Mouse (Mus musculus) liver, embryonic 11.5 days (tissue): Measurements from ENCODE around the gene Rab3il1. TPM values are rescaled to one million over a fixed set of nuclear protein-coding genes. Genes with fewer than 3 reads are reported as not detected.

Experiments
- ATAC-seq: fragments of 200-750 bp; cut with Nextera tagmentation; replicated peaks from 2 replicates; pipeline ENCODE4 v1.8.0; 2017; ENCODE audit warnings: moderate number of reproducible peaks, mild to moderate bottlenecking, moderate TSS enrichment, moderate library complexity; ENCODE audit not compliant: low FRiP score
- DNase-seq: peaks from one replicate; pipeline ENCODE4 v3.0.0-alpha.2; 2017; ENCODE audit warnings: low spot score
- H3K27ac ChIP-seq: fragments of 300-500 bp; sonication (generic); 2 replicates; pipeline ENCODE4 v1.5.1; 2014; ENCODE audit warnings: mild to moderate bottlenecking, low read depth, low read length, control low read depth
- H3K27me3 ChIP-seq: fragments of 300-500 bp; sonication (generic); replicated peaks from 2 replicates; pipeline ENCODE4 v1.6.1; 2014; ENCODE audit warnings: low read length, mixed read lengths; ENCODE audit not compliant: control insufficient read depth, insufficient read depth
- H3K36me3 ChIP-seq: fragments of 300-500 bp; sonication (generic); 2 replicates; pipeline ENCODE4 v1.6.1; 2014; ENCODE audit warnings: mild to moderate bottlenecking, low read length, moderate library complexity, mixed read lengths; ENCODE audit not compliant: control insufficient read depth, insufficient read depth
- H3K4me1 ChIP-seq: fragments of 300-500 bp; sonication (generic); replicated peaks from 2 replicates; pipeline ENCODE4 v1.6.1; 2014; ENCODE audit warnings: low read length, mixed read lengths; ENCODE audit not compliant: control insufficient read depth, insufficient read depth
- H3K4me2 ChIP-seq: fragments of 300-500 bp; sonication (generic); 2 replicates; pipeline ENCODE4 v1.6.1; 2014; ENCODE audit warnings: mild to moderate bottlenecking, control low read depth, moderate library complexity
- H3K4me3 ChIP-seq: fragments of 300-500 bp; sonication (generic); 2 replicates; pipeline ENCODE4 v1.5.1; 2014; ENCODE audit warnings: low read depth, low read length, control low read depth
- H3K9ac ChIP-seq: fragments of 300-500 bp; sonication (generic); 2 replicates; pipeline ENCODE4 v1.6.1; 2014; ENCODE audit warnings: low read depth, low read length, control low read depth
- H3K9me3 ChIP-seq: fragments of 300-500 bp; sonication (generic); 2 replicates; pipeline ENCODE4 v1.6.1; 2016; ENCODE audit warnings: low read length, inconsistent platforms, mixed read lengths; ENCODE audit not compliant: control insufficient read depth
- WGBS: fragments of 180-500 bp; shearing (Covaris S2); extraction: QIAGEN DNeasy Blood & Tissue Kit; methylation state at CpG from one replicate; pipeline ENCODE4 v1.1.7; 2014; 5-methylcytosine and 5-hydroxymethylcytosine counted together
- polyA plus RNA-seq: library from polyadenylated mRNA; unstranded; fragments of >200 nt; fragmentation: Nextera tagmentation; extraction: Ambion mirVana; gene quantifications from 2 replicates; pipeline ENCODE4 v1.2.1, GENCODE M21; 2014

The Rab3il1 gene
- polyA plus RNA-seq, 1 experiment from 2014 or later: 137 TPM

DNA sequence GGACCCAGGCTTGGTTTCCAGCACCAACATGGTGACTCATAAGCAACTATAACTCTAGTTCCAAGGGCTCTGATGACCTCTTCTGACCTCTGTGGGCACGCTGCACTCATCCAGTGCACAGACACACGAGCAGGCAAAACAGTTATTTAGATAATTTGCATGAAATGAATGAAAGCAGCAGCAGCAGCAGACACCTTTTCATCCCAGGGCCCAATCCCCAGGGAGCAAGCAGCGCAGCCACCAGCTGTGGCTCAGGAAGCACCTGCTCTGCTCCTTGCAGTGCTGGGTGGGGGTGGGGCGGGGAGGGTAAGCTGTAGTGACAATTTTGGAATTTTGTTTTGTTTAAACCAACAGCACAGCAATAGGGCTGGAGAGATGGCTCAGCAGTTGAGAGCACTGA lies 70.4 kb downstream of the Rab3il1 start:
- Histone ChIP-seq H3K4me3 (no peak overlapping the region), H3K27ac (no peak overlapping the region), H3K4me2 (no peak overlapping the region), H3K4me1 (no peaks in the 10 kb centered on the region; the same call in 1 of the 2 replicates), H3K9ac (no peak overlapping the region), H3K36me3 (peaks cover 79% of the 10 kb centered on the region), H3K27me3 (no peaks in the 10 kb centered on the region), H3K9me3 (no peaks in the 10 kb centered on the region)
- WGBS: 88% methylated on average over 4 of the region's 4 CpGs
- DNase-seq: no peak
- no peak for ATAC-seq

DNA sequence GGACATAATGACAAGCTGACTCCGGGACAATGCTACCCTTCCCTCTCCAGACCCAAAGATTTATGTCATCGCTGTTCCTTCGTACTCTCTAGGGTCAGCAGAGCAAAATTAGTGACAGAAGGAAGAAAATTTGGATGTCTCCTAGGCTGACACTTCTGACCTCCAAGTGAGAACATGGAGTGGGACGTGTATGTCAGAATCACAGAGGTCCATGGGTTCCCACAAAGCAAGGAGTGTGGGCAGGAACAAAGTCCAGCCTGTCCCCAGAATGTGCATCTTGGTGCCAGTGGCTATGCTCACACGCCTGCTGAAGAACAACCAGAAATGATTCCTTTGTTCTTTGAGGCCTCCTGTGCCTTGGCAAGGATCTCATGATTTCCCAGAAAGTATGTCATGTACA lies 71.7 kb downstream of the Rab3il1 start:
- H3K36me3 ChIP-seq: peaks cover 79% of the 10 kb centered on the region
- DNase-seq (no peak), ATAC-seq (no peak)
- H3K27ac ChIP-seq: no peak overlapping the region
- no peak overlapping the region for H3K4me3 ChIP-seq
- no peak overlapping the region for H3K9ac ChIP-seq
- no peaks in the 10 kb centered on the region for H3K9me3 ChIP-seq
- no peaks in the 10 kb centered on the region for H3K4me1 ChIP-seq
- 93% methylated on average over 5 of the region's 5 CpGs for WGBS
- H3K27me3 ChIP-seq: no peaks in the 10 kb centered on the region
- H3K4me2 ChIP-seq: no peak overlapping the region

DNA sequence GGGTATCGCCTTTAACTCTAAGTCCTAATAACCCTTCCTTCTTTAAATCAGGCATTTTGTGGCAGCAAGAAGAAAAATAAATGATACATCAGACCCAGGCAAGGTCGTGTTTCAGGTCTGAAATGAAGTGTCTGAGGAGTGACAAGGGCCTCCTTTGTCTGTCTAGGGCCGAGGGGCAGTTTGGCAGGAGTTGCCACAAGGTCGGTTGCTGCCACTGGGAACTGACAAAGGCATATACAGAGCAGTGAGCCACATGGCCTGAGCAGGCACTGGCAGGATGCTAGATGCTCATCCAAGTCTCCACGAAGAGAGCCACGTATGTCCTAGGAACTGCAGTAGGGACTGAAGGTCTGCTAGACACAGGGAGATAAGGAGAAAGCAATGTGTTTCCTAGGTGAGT lies 76.9 kb downstream of the Rab3il1 start:
- ATAC-seq (no peak), DNase-seq (no peak)
- Histone ChIP-seq H3K9me3 (no peaks in the 10 kb centered on the region), H3K4me1 (peaks cover 2% of the 10 kb centered on the region; the same call in 1 of the 2 replicates), H3K4me3 (no peak overlapping the region), H3K9ac (no peak overlapping the region), H3K4me2 (no peak overlapping the region), H3K36me3 (peaks cover 69% of the 10 kb centered on the region), H3K27ac (no peak overlapping the region), H3K27me3 (no peaks in the 10 kb centered on the region)
- 81% methylated on average over 6 of the region's 6 CpGs for WGBS

DNA sequence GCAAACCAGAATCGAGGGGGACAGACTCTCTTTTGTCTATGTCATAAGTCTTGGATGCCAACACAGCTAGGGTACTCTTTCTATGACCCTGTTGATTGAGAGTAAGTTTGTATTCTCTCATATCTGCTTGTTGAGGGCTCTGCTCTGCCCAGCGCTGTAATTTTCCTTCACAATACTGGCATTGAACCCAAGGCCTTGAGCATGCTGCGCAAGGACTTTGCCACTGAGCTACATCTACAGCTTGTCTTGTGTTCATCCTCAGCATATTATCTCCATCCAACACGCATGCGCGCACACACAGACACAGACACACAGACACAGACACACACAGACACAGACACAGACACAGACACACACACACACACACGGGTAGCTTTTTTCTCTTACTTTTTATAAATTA lies 78.9 kb downstream of the Rab3il1 start:
- Histone ChIP-seq H3K27ac (no peak overlapping the region), H3K27me3 (no peaks in the 10 kb centered on the region), H3K36me3 (peaks cover 55% of the 10 kb centered on the region), H3K9me3 (no peaks in the 10 kb centered on the region), H3K4me2 (no peak overlapping the region), H3K9ac (no peak overlapping the region), H3K4me1 (peaks cover 2% of the 10 kb centered on the region; the same call in 1 of the 2 replicates), H3K4me3 (no peak overlapping the region)
- WGBS: 91% methylated on average over 7 of the region's 7 CpGs
- no peak for ATAC-seq
- no peak for DNase-seq

DNA sequence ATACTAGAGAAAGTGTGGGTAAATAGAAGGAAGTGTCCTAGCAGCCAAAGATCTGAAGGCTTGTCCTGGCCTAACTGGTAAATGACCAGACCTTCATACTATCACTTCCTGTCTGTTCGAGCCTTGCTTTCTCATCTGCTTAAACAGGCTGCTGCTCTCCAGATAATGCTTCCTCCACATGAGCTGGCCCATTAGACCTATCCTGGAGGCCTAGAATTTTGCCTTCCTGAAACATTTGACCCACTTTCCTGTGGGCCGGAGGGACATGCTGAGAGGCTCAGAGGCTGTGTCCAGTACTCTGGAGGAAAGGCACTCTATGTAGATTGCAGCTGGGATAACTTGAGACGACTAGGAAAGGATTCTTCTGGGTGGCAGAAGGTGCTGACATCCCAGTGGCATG lies 80.6 kb downstream of the Rab3il1 start:
- no peaks in the 10 kb centered on the region for H3K9me3 ChIP-seq
- H3K36me3 ChIP-seq: peaks cover 52% of the 10 kb centered on the region
- no peaks in the 10 kb centered on the region for H3K27me3 ChIP-seq
- no peak overlapping the region for H3K4me3 ChIP-seq
- no peak overlapping the region for H3K9ac ChIP-seq
- peaks cover 2% of the 10 kb centered on the region; the same call in 1 of the 2 replicates for H3K4me1 ChIP-seq
- H3K4me2 ChIP-seq: no peak overlapping the region
- DNase-seq (no peak), ATAC-seq (no peak)
- H3K27ac ChIP-seq: 0 out of 2 replicates have a peak overlapping the region, but pooled peaks have one; percentile 17
- WGBS: 55% methylated on average over 3 of the region's 3 CpGs

DNA sequence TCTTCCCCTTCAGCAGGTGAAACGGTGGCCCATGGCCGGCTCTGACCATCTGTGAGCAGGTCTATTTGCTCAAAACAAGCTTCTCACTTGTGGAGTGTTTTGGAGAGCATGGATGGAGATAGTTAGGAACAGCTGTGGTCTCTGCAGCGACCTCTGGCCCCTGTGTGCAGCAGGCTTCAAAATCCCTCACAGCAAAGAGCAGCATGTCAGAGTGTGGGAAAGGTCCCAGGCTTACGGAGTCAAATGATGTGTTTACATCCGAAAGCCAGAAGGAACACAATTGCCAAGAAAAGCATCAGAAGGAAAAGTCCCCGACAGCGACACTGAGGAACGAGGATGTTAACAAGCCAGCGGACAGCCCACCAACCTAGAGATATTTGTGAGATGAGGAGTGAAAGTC lies 84.0 kb downstream of the Rab3il1 start:
- Histone ChIP-seq H3K36me3 (peaks cover 47% of the 10 kb centered on the region), H3K27ac (no peak overlapping the region), H3K4me3 (no peak overlapping the region)

DNA sequence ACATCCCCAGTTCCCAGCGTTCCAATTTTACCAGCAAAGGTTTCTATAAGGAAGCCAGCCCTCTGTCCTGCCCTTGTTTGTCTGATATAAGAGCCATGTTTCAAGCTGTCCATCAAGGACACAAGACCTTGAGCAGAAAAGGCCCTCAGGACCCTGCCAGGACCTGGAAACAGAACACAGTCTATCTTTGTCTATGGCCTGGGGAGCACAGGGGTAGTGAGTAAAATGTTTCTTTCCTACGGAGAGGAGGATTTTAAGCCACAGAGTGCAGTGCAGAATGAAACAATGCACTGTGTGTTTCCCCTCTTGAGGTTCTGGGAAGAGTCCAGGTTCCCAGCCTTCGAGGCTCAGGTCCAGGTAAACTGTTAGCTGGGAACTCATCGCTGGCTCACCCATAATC lies 85.5 kb downstream of the Rab3il1 start:
- Histone ChIP-seq H3K27me3 (no peaks in the 10 kb centered on the region), H3K4me1 (0 out of 2 replicates have a peak, but pooled peaks cover 2% of the 10 kb centered on the region), H3K27ac (no peak overlapping the region), H3K9ac (no peak overlapping the region), H3K9me3 (no peaks in the 10 kb centered on the region), H3K4me2 (no peak overlapping the region), H3K4me3 (no peak overlapping the region), H3K36me3 (peaks cover 49% of the 10 kb centered on the region)
- ATAC-seq: no peak
- 84% methylated on average over 4 of the region's 4 CpGs for WGBS
- no peak for DNase-seq

More for the DNA sequence above, 84.0 kb downstream of the Rab3il1 start:
- ATAC-seq (no peak), DNase-seq (no peak)
- WGBS: 88% methylated on average over 9 of the region's 9 CpGs
- H3K4me1 ChIP-seq: no peaks in the 10 kb centered on the region
- no peaks in the 10 kb centered on the region for H3K27me3 ChIP-seq
- H3K9ac ChIP-seq: no peak overlapping the region
- no peak overlapping the region for H3K4me2 ChIP-seq
- H3K9me3 ChIP-seq: no peaks in the 10 kb centered on the region

Other genes with a start within 250 kb of the Rab3il1 start
- not detected in 2 replicates for gene Scgb2a2, start 154.1 kb upstream of the Rab3il1 start, polyA plus RNA-seq
- 116 and 118 TPM in 2 replicates for gene Incenp, start 102.1 kb upstream of the Rab3il1 start, polyA plus RNA-seq
- 3,796 and 3,887 TPM in 2 replicates for gene Fth1, start 21.1 kb upstream of the Rab3il1 start, polyA plus RNA-seq
- gene Best1, start within 50 bp of the Rab3il1 start, polyA plus RNA-seq: 0.31 and 0.59 TPM in 2 replicates
- gene Fads3, start 39.9 kb downstream of the Rab3il1 start, polyA plus RNA-seq: 7.2 and 7.3 TPM in 2 replicates
- gene Fads2, start 100.1 kb downstream of the Rab3il1 start, polyA plus RNA-seq: 48.8 and 54.3 TPM in 2 replicates
- gene Fads1, start 181.2 kb downstream of the Rab3il1 start, polyA plus RNA-seq: 113 and 121 TPM in 2 replicates
- 472 and 478 TPM in 2 replicates for gene Tmem258, start 202.3 kb downstream of the Rab3il1 start, polyA plus RNA-seq
- gene Fen1, start 202.5 kb downstream of the Rab3il1 start, polyA plus RNA-seq: 215 and 236 TPM in 2 replicates
- gene Myrf, start 239.1 kb downstream of the Rab3il1 start, polyA plus RNA-seq: 23.8 and 24.1 TPM in 2 replicates